Mouse (Mus musculus): Measurements from ENCODE around the gene Bcl6b. TPM values are rescaled to one million over a fixed set of nuclear protein-coding genes. Genes with fewer than 3 reads are reported as not detected.

Gene Bcl6b
- polyA plus RNA-seq, 1 experiment from 2014 or later, result 3.2 TPM

DNA sequence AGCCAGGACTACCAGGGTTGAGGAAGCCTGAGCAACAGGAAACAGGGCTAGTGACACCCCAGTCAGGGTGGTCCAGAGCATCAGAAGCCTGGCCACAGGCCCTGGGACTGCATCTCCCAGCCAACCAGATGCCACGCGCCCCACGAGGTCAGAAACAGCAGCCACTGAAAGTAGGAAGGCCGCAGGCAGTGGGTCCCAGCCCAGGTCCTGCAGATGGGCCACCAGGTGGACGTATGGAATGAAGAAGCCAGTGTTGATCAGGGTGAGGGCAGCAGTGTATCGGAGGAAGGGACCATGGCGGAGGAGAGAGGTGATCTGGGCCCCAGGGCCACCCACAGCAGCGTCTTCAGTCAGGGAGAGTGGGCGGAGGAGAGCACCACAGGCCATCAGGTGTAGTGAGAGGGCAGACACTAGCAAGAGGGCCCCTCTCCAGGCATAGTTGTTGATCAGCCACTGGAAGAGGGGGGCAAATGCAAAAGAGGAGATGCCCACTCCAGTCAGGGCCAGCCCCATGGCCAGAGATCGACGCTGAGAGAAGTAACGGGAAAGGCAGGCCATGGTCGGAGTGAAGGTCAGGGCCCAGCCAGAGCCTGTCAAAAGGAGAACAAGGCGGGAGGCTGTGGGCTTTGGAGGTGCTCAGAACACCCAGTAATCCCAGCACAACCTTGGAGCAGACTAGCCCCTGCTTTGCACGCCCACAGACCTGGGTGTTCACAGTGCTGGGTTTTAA lies 10.7 kb downstream of the Bcl6b start:
- peaks cover 3% of the 10 kb centered on the region; the same call in 1 of the 2 replicates for H3K4me1 ChIP-seq (replicated peaks; ENCODE audit: control insufficient read depth, insufficient read depth)
- H3K27me3 ChIP-seq (ENCODE audit: control insufficient read depth, insufficient read depth, low read length), result peaks cover 3% of the 10 kb centered on the region; the same call in 1 of the 2 replicates
- TF ChIP-seq CTCF (IDR thresholded peaks at IDR 0.05; ENCODE audit: low read depth) (no peak), EP300 (optimal IDR thresholded peaks at IDR 0.05) (no peak)
- 89% methylated on average over 15 of the region's 15 CpGs for WGBS
- H3K4me2 ChIP-seq (replicated peaks; ENCODE audit: low read depth), result no peak overlapping the region
- no peaks in the 10 kb centered on the region for H3K9me3 ChIP-seq (ENCODE audit: control insufficient read depth, low read length)
- ATAC-seq (ENCODE audit: low FRiP score, low TSS enrichment), result no peak
- no peak for DNase-seq (ENCODE audit: low spot score)
- no peak overlapping the region for H3K4me3 ChIP-seq (ENCODE audit: low read depth, low read length)
- H3K36me3 ChIP-seq (ENCODE audit: control insufficient read depth, insufficient read depth, low read length), result no peaks in the 10 kb centered on the region
- no peak overlapping the region for H3K9ac ChIP-seq (ENCODE audit: low read length)
- H3K27ac ChIP-seq (replicated peaks), result no peak overlapping the region

DNA sequence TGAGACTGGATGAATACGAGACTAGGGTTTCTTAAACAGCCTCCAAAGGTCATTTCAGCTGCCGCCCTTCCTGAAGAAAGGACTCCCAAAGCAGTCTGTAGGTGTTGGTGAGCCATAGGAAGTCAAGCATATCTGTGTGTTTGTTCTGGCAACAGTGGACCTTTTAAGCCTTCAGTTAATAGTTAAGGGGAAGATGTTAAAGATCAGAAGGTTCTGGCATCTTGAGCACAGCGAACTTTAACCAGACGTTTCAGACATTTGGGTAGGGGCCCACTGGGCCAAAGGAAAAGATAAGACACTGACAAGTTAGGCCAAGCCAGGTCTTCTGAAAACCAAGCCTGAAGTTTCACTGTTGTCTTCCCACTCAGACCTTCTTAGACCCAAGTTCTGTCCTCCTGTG lies 11.6 kb downstream of the Bcl6b start:
- Histone ChIP-seq H3K27ac (replicated peaks) (no peak overlapping the region), H3K4me3 (ENCODE audit: low read depth, low read length) (no peak overlapping the region), H3K9ac (ENCODE audit: low read length) (no peak overlapping the region), H3K4me1 (replicated peaks; ENCODE audit: control insufficient read depth, insufficient read depth) (peaks cover 3% of the 10 kb centered on the region; the same call in 1 of the 2 replicates), H3K36me3 (ENCODE audit: control insufficient read depth, insufficient read depth, low read length) (no peaks in the 10 kb centered on the region), H3K9me3 (ENCODE audit: control insufficient read depth, low read length) (no peaks in the 10 kb centered on the region), H3K27me3 (ENCODE audit: control insufficient read depth, insufficient read depth, low read length) (peaks cover 3% of the 10 kb centered on the region; the same call in 1 of the 2 replicates), H3K4me2 (replicated peaks; ENCODE audit: low read depth) (no peak overlapping the region)
- ATAC-seq (ENCODE audit: low FRiP score, low TSS enrichment) (no peak), DNase-seq (ENCODE audit: low spot score) (no peak)
- 59% methylated on average over 4 of the region's 4 CpGs for WGBS
- no peak for TF ChIP-seq CTCF (IDR thresholded peaks at IDR 0.05; ENCODE audit: low read depth)
- TF ChIP-seq EP300 (optimal IDR thresholded peaks at IDR 0.05), result no peak

DNA sequence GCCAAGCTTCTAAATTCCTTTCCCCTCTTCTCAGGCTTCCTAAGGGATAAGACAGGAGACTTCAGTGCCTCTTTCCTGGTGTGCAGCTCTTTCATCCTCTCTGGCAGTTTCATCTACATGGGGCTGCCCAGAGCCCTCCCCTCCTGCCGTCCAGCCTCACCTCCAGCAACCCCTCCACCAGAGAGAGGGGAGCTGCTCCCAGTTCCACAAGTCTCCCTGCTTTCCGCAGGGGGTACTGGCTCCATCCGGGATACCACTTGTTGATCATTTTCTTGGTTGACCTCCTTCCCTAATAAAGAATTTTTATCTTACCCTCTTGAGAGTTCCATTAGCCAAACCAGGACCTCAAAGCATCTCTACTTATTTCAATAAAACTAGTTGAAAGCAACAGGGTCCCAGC lies 13.5 kb downstream of the Bcl6b start:
- ATAC-seq (ENCODE audit: low FRiP score, low TSS enrichment), result no peak

DNA sequence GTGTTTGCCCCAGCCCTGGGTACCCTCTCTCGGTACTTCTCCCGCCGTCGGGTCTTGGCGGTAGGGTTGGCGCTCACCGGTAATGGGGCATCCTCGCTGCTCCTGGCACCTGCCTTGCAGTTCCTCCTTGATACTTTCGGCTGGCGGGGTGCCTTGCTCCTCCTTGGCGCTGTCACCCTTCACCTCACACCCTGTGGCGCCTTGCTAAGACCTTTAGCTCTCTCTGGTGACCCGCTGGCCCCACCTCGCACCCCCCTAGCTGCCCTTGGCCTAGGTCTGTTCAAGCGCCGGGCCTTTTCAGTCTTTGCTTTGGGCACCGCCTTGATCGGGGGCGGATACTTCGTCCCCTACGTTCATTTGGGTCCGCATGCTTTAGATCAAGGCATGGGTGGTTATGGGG lies 14.3 kb downstream of the Bcl6b start:
- ATAC-seq (ENCODE audit: low FRiP score, low TSS enrichment), result no peak
- H3K9ac ChIP-seq (ENCODE audit: low read length), result no peak overlapping the region
- no peak for DNase-seq (ENCODE audit: low spot score)
- H3K9me3 ChIP-seq (ENCODE audit: control insufficient read depth, low read length), result no peaks in the 10 kb centered on the region
- H3K4me2 ChIP-seq (replicated peaks; ENCODE audit: low read depth), result no peak overlapping the region
- peaks cover 3% of the 10 kb centered on the region; the same call in 1 of the 2 replicates for H3K4me1 ChIP-seq (replicated peaks; ENCODE audit: control insufficient read depth, insufficient read depth)
- whole genome bisulfite sequencing, result 30% methylated on average over 22 of the region's 22 CpGs
- H3K4me3 ChIP-seq (ENCODE audit: low read depth, low read length), result no peak overlapping the region
- H3K27ac ChIP-seq (replicated peaks), result no peak overlapping the region
- TF ChIP-seq EP300 (optimal IDR thresholded peaks at IDR 0.05) (no peak), CTCF (IDR thresholded peaks at IDR 0.05; ENCODE audit: low read depth) (no peak)
- no peaks in the 10 kb centered on the region for H3K36me3 ChIP-seq (ENCODE audit: control insufficient read depth, insufficient read depth, low read length)
- H3K27me3 ChIP-seq (ENCODE audit: control insufficient read depth, insufficient read depth, low read length), result peaks cover 3% of the 10 kb centered on the region; the same call in 1 of the 2 replicates

More for the DNA sequence above, 13.5 kb downstream of the Bcl6b start:
- H3K4me2 ChIP-seq (replicated peaks; ENCODE audit: low read depth), result no peak overlapping the region
- H3K27ac ChIP-seq (replicated peaks), result no peak overlapping the region
- DNase-seq (ENCODE audit: low spot score), result no peak
- no peaks in the 10 kb centered on the region for H3K9me3 ChIP-seq (ENCODE audit: control insufficient read depth, low read length)
- no peak for TF ChIP-seq EP300 (optimal IDR thresholded peaks at IDR 0.05)
- no peak for TF ChIP-seq CTCF (IDR thresholded peaks at IDR 0.05; ENCODE audit: low read depth)
- peaks cover 3% of the 10 kb centered on the region; the same call in 1 of the 2 replicates for H3K4me1 ChIP-seq (replicated peaks; ENCODE audit: control insufficient read depth, insufficient read depth)
- no peak overlapping the region for H3K4me3 ChIP-seq (ENCODE audit: low read depth, low read length)
- no peaks in the 10 kb centered on the region for H3K36me3 ChIP-seq (ENCODE audit: control insufficient read depth, insufficient read depth, low read length)
- H3K27me3 ChIP-seq (ENCODE audit: control insufficient read depth, insufficient read depth, low read length), result peaks cover 3% of the 10 kb centered on the region; the same call in 1 of the 2 replicates
- WGBS, result 66% methylated on average over 3 of the region's 3 CpGs
- H3K9ac ChIP-seq (ENCODE audit: low read length), result no peak overlapping the region

DNA sequence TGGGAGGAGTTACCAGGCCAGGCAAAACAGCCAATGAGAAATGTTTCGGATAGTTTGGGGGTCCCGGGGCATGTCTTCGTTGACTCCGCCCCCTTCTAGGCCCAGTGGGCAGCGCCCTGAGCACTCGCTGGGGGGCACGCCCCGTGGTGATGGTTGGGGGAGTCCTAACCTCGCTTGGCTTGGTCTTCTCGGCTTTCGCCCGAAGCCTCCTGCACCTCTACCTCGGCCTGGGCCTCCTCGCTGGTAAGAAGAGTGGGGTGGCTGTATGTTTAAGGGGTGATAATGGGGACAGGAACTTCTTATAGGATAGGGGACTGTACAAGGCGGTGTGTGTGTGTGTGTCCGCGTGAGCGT lies 14.8 kb downstream of the Bcl6b start:
- Histone ChIP-seq H3K27ac (replicated peaks) (no peak overlapping the region), H3K9me3 (ENCODE audit: control insufficient read depth, low read length) (no peaks in the 10 kb centered on the region), H3K9ac (ENCODE audit: low read length) (no peak overlapping the region), H3K36me3 (ENCODE audit: control insufficient read depth, insufficient read depth, low read length) (no peaks in the 10 kb centered on the region), H3K4me2 (replicated peaks; ENCODE audit: low read depth) (peak overlapping the region; percentile 58), H3K4me1 (replicated peaks; ENCODE audit: control insufficient read depth, insufficient read depth) (peaks cover 3% of the 10 kb centered on the region; the same call in 1 of the 2 replicates), H3K4me3 (ENCODE audit: low read depth, low read length) (0 out of 2 replicates have a peak overlapping the region, but pooled peaks have one; percentile 6), H3K27me3 (ENCODE audit: control insufficient read depth, insufficient read depth, low read length) (peaks cover 3% of the 10 kb centered on the region; the same call in 1 of the 2 replicates)
- 18% methylated on average over 18 of the region's 18 CpGs for WGBS
- TF ChIP-seq EP300 (optimal IDR thresholded peaks at IDR 0.05) (no peak), CTCF (IDR thresholded peaks at IDR 0.05; ENCODE audit: low read depth) (no peak)
- DNase-seq (ENCODE audit: low spot score) (no peak), ATAC-seq (ENCODE audit: low FRiP score, low TSS enrichment) (no peak)

Data from stomach, postnatal 0 days (tissue).